Mouse (Mus musculus): Measurements from ENCODE around the gene Efs.
"Not testable (repeated sequence)": the region's sequence is repeated elsewhere in the genome, so short reads cannot be mapped to it uniquely, and the experiment has no call there.

The Efs gene

GRCm38 (mm10) chr14:54947008-54947407 lies 21.1 kb upstream of the Efs start:
- DNase-seq = not testable (repeated sequence)

GRCm38 (mm10) chr14:54945975-54946704 lies 20.2 kb upstream of the Efs start:
- no peak for DNase-seq

GRCm38 (mm10) chr14:54944939-54945338 lies 19.0 kb upstream of the Efs start:
- no peak for DNase-seq

GRCm38 (mm10) chr14:54943971-54944370 lies 18.0 kb upstream of the Efs start:
- DNase-seq = no peak

GRCm38 (mm10) chr14:54942479-54942878 lies 16.6 kb upstream of the Efs start:
- DNase-seq = no peak

GRCm38 (mm10) chr14:54941024-54941978 lies 15.4 kb upstream of the Efs start:
- peak; percentile 93 for DNase-seq

- no peak for DNase-seq
Measured at GRCm38 (mm10) chr14:54940176-54940530, 14.2 kb upstream of the Efs start.

GRCm38 (mm10) chr14:54939434-54940175 lies 13.7 kb upstream of the Efs start:
- peak; percentile 95 for DNase-seq

- peak; percentile 92 for DNase-seq
Measured at GRCm38 (mm10) chr14:54938431-54939219, 12.7 kb upstream of the Efs start.

- DNase-seq = no peak
Measured at GRCm38 (mm10) chr14:54937361-54938182, 11.6 kb upstream of the Efs start.

- DNase-seq = no peak
Measured at GRCm38 (mm10) chr14:54936831-54937160, 10.9 kb upstream of the Efs start.

- DNase-seq = no peak
Measured at GRCm38 (mm10) chr14:54935904-54936830, 10.2 kb upstream of the Efs start, which contains the start of gene Cmtm5. TSS of gene Cmtm5 (plus strand) at chr14:54936261.

GRCm38 (mm10) chr14:54932645-54933150 lies 6.8 kb upstream of the Efs start, which contains the start of gene Il25:
TSS of gene Il25 (plus strand) at chr14:54932695.
- DNase-seq = no peak

GRCm38 (mm10) chr14:54930431-54930830 lies 4.5 kb upstream of the Efs start:
- no peak for DNase-seq

GRCm38 (mm10) chr14:54929801-54930200 lies 3.9 kb upstream of the Efs start:
- no peak for DNase-seq

- no peak for DNase-seq
Measured at GRCm38 (mm10) chr14:54927296-54927695, 1.4 kb upstream of the Efs start.

- peak; percentile 98 for DNase-seq
Measured at GRCm38 (mm10) chr14:54926401-54927158, 654 bp upstream of the Efs start.

- DNase-seq = peak; percentile 98
Measured at GRCm38 (mm10) chr14:54924641-54925348, 1.1 kb downstream of the Efs start.
